Mouse (Mus musculus): ENCODE data around the gene 1520401A03Rik.

GRCm38 (mm10) chr17:23682530-23682929 is 40.1 kb downstream of the 1520401A03Rik start:
- no peak for TF ChIP-seq TCF12 (IDR thresholded peaks at IDR 0.05; ENCODE audit: insufficient read depth, poor library complexity, severe bottlenecking)
- TF ChIP-seq MYOD1 (IDR thresholded peaks at IDR 0.05; ENCODE audit: control insufficient read depth in 1 of 3, insufficient read length in 2 of 3, low read depth in 2 of 3) = no peak
- no peak for TF ChIP-seq USF1 (IDR thresholded peaks at IDR 0.05; ENCODE audit: low read depth)
- TF ChIP-seq POLR2A (IDR thresholded peaks at IDR 0.05; ENCODE audit: insufficient read length, low read depth) = no peak
- no peak for TF ChIP-seq SRF (IDR thresholded peaks at IDR 0.05; ENCODE audit: control insufficient read depth, insufficient read length, low read depth)
- no peak for TF ChIP-seq POLR2AphosphoS2 (IDR thresholded peaks at IDR 0.05; ENCODE audit: insufficient read length, low read depth)
- no peak for TF ChIP-seq E2F4 (IDR thresholded peaks at IDR 0.05; ENCODE audit: insufficient read depth)
